Mouse (Mus musculus) heart, adult 9 months (tissue): ENCODE data around the gene Gm13693.
A peak's percentile ranks its signal among the peaks of the same experiment; 100 is the strongest.
"Not testable (repeated sequence)": the region's sequence is repeated elsewhere in the genome, so short reads cannot be mapped to it uniquely, and the experiment has no call there.

Experiments
- DNase-seq, 2 experiments: peaks; one replicate each; pipeline ENCODE4 v3.0.0; 2022; ENCODE audit warnings: low spot score in 2 of 2

Gene Gm13693

GRCm38 (mm10) chr2:83961203-83961602 lies at the start of gene Gm13693:
Gm13693 (plus strand) TSS chr2:83961503.
- not testable (repeated sequence) for DNase-seq

GRCm38 (mm10) chr2:83929478-83930088 lies 31.7 kb upstream of the Gm13693 start:
- DNase-seq = no peak

- no peak for DNase-seq
Observed at GRCm38 (mm10) chr2:83940931-83941361, 20.4 kb upstream of the Gm13693 start, which contains the start of gene Zswim2. Zswim2 (minus strand) TSS chr2:83941228.

GRCm38 (mm10) chr2:83941378-83941777 lies 19.9 kb upstream of the Gm13693 start:
- no peak for DNase-seq

GRCm38 (mm10) chr2:83941792-83942191 lies 19.5 kb upstream of the Gm13693 start:
- DNase-seq = no peak

GRCm38 (mm10) chr2:83955393-83955792 lies 5.9 kb upstream of the Gm13693 start, which contains the start of gene Gm13698:
Gm13698 (plus strand) TSS chr2:83955693.
- not testable (repeated sequence) for DNase-seq

- not testable (repeated sequence) for DNase-seq
Observed at GRCm38 (mm10) chr2:83967013-83967412, 5.7 kb downstream of the Gm13693 start, which contains the start of gene Gm13695. Gm13695 (plus strand) TSS chr2:83967313.

- DNase-seq = not testable (repeated sequence)
Observed at GRCm38 (mm10) chr2:83972823-83973222, 11.5 kb downstream of the Gm13693 start, which contains the start of gene Gm13696. Gm13696 (plus strand) TSS chr2:83973123.

GRCm38 (mm10) chr2:83978633-83979032 lies 17.3 kb downstream of the Gm13693 start, which contains the start of gene Gm13694:
Gm13694 (plus strand) TSS chr2:83978933.
- not testable (repeated sequence) for DNase-seq

GRCm38 (mm10) chr2:83984443-83984842 lies 23.1 kb downstream of the Gm13693 start, which contains the start of gene Gm13697:
Gm13697 (plus strand) TSS chr2:83984743.
- not testable (repeated sequence) for DNase-seq

- DNase-seq = not testable (repeated sequence)
Observed at GRCm38 (mm10) chr2:83990253-83990652, 28.9 kb downstream of the Gm13693 start, which contains the start of gene Gm13691. Gm13691 (plus strand) TSS chr2:83990553.

GRCm38 (mm10) chr2:83993639-83994255 lies 32.4 kb downstream of the Gm13693 start:
- peak; percentile 25 to 53 for DNase-seq

GRCm38 (mm10) chr2:83994526-83994925 lies 33.2 kb downstream of the Gm13693 start:
- DNase-seq = not testable (repeated sequence)

- DNase-seq = no peak
Observed at GRCm38 (mm10) chr2:84008913-84009312, 47.6 kb downstream of the Gm13693 start.

GRCm38 (mm10) chr2:84009818-84010217 lies 48.5 kb downstream of the Gm13693 start:
- no peak for DNase-seq
